Mouse (Mus musculus) spleen, adult 18-20 months (tissue): Measurements from ENCODE around the gene Gm10322.

Experiments used
- DNase-seq, 2 experiments: peaks; one replicate each; pipeline ENCODE4 v3.0.0; 2022; ENCODE audit warnings: mixed read lengths in 2 of 2

Gene Gm10322

GRCm38 (mm10) chr10:59615981-59616520 lies at the start of gene Gm10322:
Gm10322 (plus strand) TSS chr10:59616063.
- no peak for DNase-seq

- DNase-seq = no peak
These were observed 48.9 kb upstream of the Gm10322 start for GRCm38 (mm10) chr10:59566968-59567367.

- DNase-seq = no peak
These were observed 47.0 kb upstream of the Gm10322 start for GRCm38 (mm10) chr10:59568665-59569480.

- no peak for DNase-seq
These were observed 46.4 kb upstream of the Gm10322 start for GRCm38 (mm10) chr10:59569481-59569869.

GRCm38 (mm10) chr10:59570360-59570759 lies 45.5 kb upstream of the Gm10322 start:
- no peak for DNase-seq

- DNase-seq = no peak
These were observed 45.1 kb upstream of the Gm10322 start for GRCm38 (mm10) chr10:59570780-59571179.

- DNase-seq = no peak
These were observed 44.6 kb upstream of the Gm10322 start for GRCm38 (mm10) chr10:59571273-59571672.

GRCm38 (mm10) chr10:59571964-59572363 lies 43.9 kb upstream of the Gm10322 start:
- DNase-seq = no peak

- no peak for DNase-seq
These were observed 39.6 kb upstream of the Gm10322 start for GRCm38 (mm10) chr10:59576305-59576704.

GRCm38 (mm10) chr10:59577871-59578801 lies 37.7 kb upstream of the Gm10322 start:
- DNase-seq = no peak

- DNase-seq = no peak
These were observed 36.2 kb upstream of the Gm10322 start for GRCm38 (mm10) chr10:59579645-59580044.

GRCm38 (mm10) chr10:59580593-59581149 lies 35.2 kb upstream of the Gm10322 start:
- DNase-seq = no peak

GRCm38 (mm10) chr10:59581826-59582543 lies 33.9 kb upstream of the Gm10322 start:
- no peak for DNase-seq

GRCm38 (mm10) chr10:59585621-59586020 lies 30.2 kb upstream of the Gm10322 start:
- DNase-seq = no peak

GRCm38 (mm10) chr10:59586821-59587220 lies 29.0 kb upstream of the Gm10322 start:
- DNase-seq = no peak

GRCm38 (mm10) chr10:59588135-59588534 lies 27.7 kb upstream of the Gm10322 start:
- DNase-seq = no peak

GRCm38 (mm10) chr10:59589420-59589819 lies 26.4 kb upstream of the Gm10322 start:
- DNase-seq = peak in 1 of 2 experiments; percentile 21

GRCm38 (mm10) chr10:59589856-59590255 lies 26.0 kb upstream of the Gm10322 start:
- peak in 1 of 2 experiments; percentile 17 for DNase-seq

GRCm38 (mm10) chr10:59590606-59591005 lies 25.3 kb upstream of the Gm10322 start:
- DNase-seq = no peak

- DNase-seq = peak in 1 of 2 experiments; percentile 22
These were observed 21.9 kb upstream of the Gm10322 start for GRCm38 (mm10) chr10:59593826-59594570.

- no peak for DNase-seq
These were observed 15.3 kb upstream of the Gm10322 start for GRCm38 (mm10) chr10:59600516-59600915.
